Mouse (Mus musculus) megakaryocyte, embryonic 14.5 days (primary cell): ENCODE results near the gene Ptk7.

Experiments
- FLI1 ChIP-seq: IDR thresholded peaks from 2 replicates; pipeline ENCODE4 v1.6.1; 2012; ENCODE audit warnings: low read length, inconsistent platforms, mixed read lengths
- GATA1 ChIP-seq: IDR thresholded peaks from 3 replicates; pipeline ENCODE4 v1.6.1; 2012; ENCODE audit warnings: mixed read lengths, low read length, inconsistent platforms, borderline replicate concordance

GRCm38 (mm10) chr17:46543661-46544060, 85.6 kb downstream of the Ptk7 start:
- TF ChIP-seq GATA1, result no peak
- no peak for TF ChIP-seq FLI1
